In the genomic region with DNA sequence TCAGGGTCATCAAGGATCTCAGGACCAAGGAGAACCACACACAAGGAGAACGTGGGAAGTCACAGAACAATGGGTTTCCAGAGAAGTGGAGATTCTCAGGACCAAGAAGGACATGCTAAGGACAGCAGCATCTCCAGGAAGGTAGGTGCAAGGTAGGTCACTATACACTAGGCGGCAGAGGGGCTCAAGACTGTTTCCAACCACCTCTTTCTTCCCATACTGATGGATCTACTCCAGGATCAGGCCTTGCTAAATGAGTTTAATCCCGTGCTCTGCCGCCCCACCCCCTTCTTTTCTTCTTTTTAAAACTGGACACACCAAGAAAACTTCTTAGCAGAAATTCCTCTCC, we compare ENCODE assay signal across 8 mouse cellular contexts. TPM values are rescaled to one million over a fixed set of nuclear protein-coding genes. Genes with fewer than 3 reads are reported as not detected.
DNase-seq lines count a peak whose midpoint lies in the region; ATAC-seq and TF ChIP-seq lines count a peak whose summit lies in the region.

No protein-coding gene starts in this region.

- peak overlapping the region; percentile 42 for H3K4me3 ChIP-seq in kidney, embryonic 14.5 days (ENCODE audit: low read length)
- H3K4me3 ChIP-seq in embryonic facial prominence, embryonic 12.5 days: peak overlapping the region; percentile 53
- H3K4me3 ChIP-seq in intestine, embryonic 15.5 days (replicated peaks): peak overlapping the region; percentile 53
- H3K4me3 ChIP-seq in midbrain, postnatal 0 days (ENCODE audit: low read depth, low read length): peak overlapping the region; percentile 40

- peaks cover 12% of the 10 kb centered on the region; the same call in 1 of the 2 replicates for H3K9me3 ChIP-seq in kidney, embryonic 14.5 days (ENCODE audit: control insufficient read depth, low read length)
- H3K9me3 ChIP-seq in embryonic facial prominence, embryonic 12.5 days: peaks cover 6% of the 10 kb centered on the region; the same call in 1 of the 2 replicates
- H3K9me3 ChIP-seq in intestine, embryonic 15.5 days: no peaks in the 10 kb centered on the region
- peaks cover 7% of the 10 kb centered on the region for H3K9me3 ChIP-seq in midbrain, postnatal 0 days (ENCODE audit: low read length)

- 20% methylated on average over 4 of the region's 4 CpGs for WGBS in kidney, embryonic 14.5 days
- WGBS in embryonic facial prominence, embryonic 12.5 days: 18% methylated on average over 4 of the region's 4 CpGs
- WGBS in intestine, embryonic 15.5 days: 25% methylated on average over 4 of the region's 4 CpGs
- 8% methylated on average over 4 of the region's 4 CpGs for WGBS in midbrain, postnatal 0 days

- H3K27me3 ChIP-seq in kidney, embryonic 14.5 days (ENCODE audit: control insufficient read depth, insufficient read depth, low read length): no peaks in the 10 kb centered on the region
- peaks cover 16% of the 10 kb centered on the region; the same call in 1 of the 2 replicates for H3K27me3 ChIP-seq in embryonic facial prominence, embryonic 12.5 days
- H3K27me3 ChIP-seq in intestine, embryonic 15.5 days (replicated peaks): peaks cover 9% of the 10 kb centered on the region; the same call in 1 of the 2 replicates
- H3K27me3 ChIP-seq in midbrain, postnatal 0 days (ENCODE audit: insufficient read depth, low read length): peaks cover 6% of the 10 kb centered on the region; the same call in 1 of the 2 replicates

- H3K4me1 ChIP-seq in kidney, embryonic 14.5 days (ENCODE audit: control insufficient read depth, insufficient read depth, low read length): peaks cover 2% of the 10 kb centered on the region; the same call in 1 of the 2 replicates
- 0 out of 2 replicates have a peak, but pooled peaks cover 7% of the 10 kb centered on the region for H3K4me1 ChIP-seq in embryonic facial prominence, embryonic 12.5 days
- peaks cover 10% of the 10 kb centered on the region; the same call in 1 of the 2 replicates for H3K4me1 ChIP-seq in intestine, embryonic 15.5 days (replicated peaks)
- H3K4me1 ChIP-seq in midbrain, postnatal 0 days (ENCODE audit: insufficient read depth, low read length): peaks cover 6% of the 10 kb centered on the region; the same call in 1 of the 2 replicates

- TF ChIP-seq CTCF in midbrain, postnatal 0 days (IDR thresholded peaks at IDR 0.05): peak; percentile 32

- H3K27ac ChIP-seq in kidney, embryonic 14.5 days (ENCODE audit: low read depth, low read length): no peak overlapping the region
- no peak overlapping the region for H3K27ac ChIP-seq in embryonic facial prominence, embryonic 12.5 days
- H3K27ac ChIP-seq in intestine, embryonic 15.5 days: no peak overlapping the region
- H3K27ac ChIP-seq in midbrain, postnatal 0 days (ENCODE audit: low read depth, low read length): no peak overlapping the region

- peak overlapping the region; percentile 78 for H3K4me2 ChIP-seq in kidney, embryonic 14.5 days (replicated peaks; ENCODE audit: low read depth, low read length)
- H3K4me2 ChIP-seq in embryonic facial prominence, embryonic 12.5 days (replicated peaks): peak overlapping the region; percentile 97
- H3K4me2 ChIP-seq in intestine, embryonic 15.5 days (replicated peaks): peak overlapping the region; percentile 99
- peak overlapping the region; percentile 77 for H3K4me2 ChIP-seq in midbrain, postnatal 0 days (ENCODE audit: low read depth, low read length, poor library complexity, severe bottlenecking)

- DNase-seq in kidney, adult 9 months: no peak
- DNase-seq in midbrain, postnatal 0 days (ENCODE audit: low spot score): peak; percentile 26
- no peak for DNase-seq in spleen, postnatal 36 days (ENCODE audit: low spot score in 2 of 2)
- no peak for DNase-seq in frontal cortex, postnatal 25 days (ENCODE audit: low spot score in 2 of 2)
- no peak for DNase-seq in natural killer cell, adult 2 months (ENCODE audit: low spot score in 2 of 2)

- peak overlapping the region; percentile 62; the same call in 1 of the 2 replicates for H3K9ac ChIP-seq in kidney, embryonic 14.5 days (ENCODE audit: low read depth, low read length)
- H3K9ac ChIP-seq in embryonic facial prominence, embryonic 12.5 days: peak overlapping the region; percentile 77
- H3K9ac ChIP-seq in intestine, embryonic 15.5 days: peak overlapping the region; percentile 70
- peak overlapping the region; percentile 62 for H3K9ac ChIP-seq in midbrain, postnatal 0 days (replicated peaks; ENCODE audit: low read length, poor library complexity, severe bottlenecking)

- ATAC-seq in kidney, embryonic 14.5 days (ENCODE audit: low FRiP score, low TSS enrichment): peak; percentile 83
- ATAC-seq in embryonic facial prominence, embryonic 12.5 days (ENCODE audit: insufficient number of reproducible peaks, insufficient read depth, low FRiP score, low TSS enrichment): no peak
- ATAC-seq in intestine, embryonic 15.5 days: peak; percentile 88
- peak; percentile 34; the same call in 1 of the 2 replicates for ATAC-seq in midbrain, postnatal 0 days (ENCODE audit: low FRiP score)

- H3K36me3 ChIP-seq in kidney, embryonic 14.5 days (ENCODE audit: control insufficient read depth, insufficient read depth, low read length): no peaks in the 10 kb centered on the region
- no peaks in the 10 kb centered on the region for H3K36me3 ChIP-seq in embryonic facial prominence, embryonic 12.5 days
- H3K36me3 ChIP-seq in intestine, embryonic 15.5 days: no peaks in the 10 kb centered on the region
- H3K36me3 ChIP-seq in midbrain, postnatal 0 days (ENCODE audit: insufficient read depth, low read length): no peaks in the 10 kb centered on the region

RNA-seq across cellular contexts. Expression of a gene that starts 0.5 kb away (rescaled TPM):
- 0.06 and 0.18 TPM in 2 replicates for polyA plus RNA-seq in kidney, embryonic 14.5 days (2014; fragmentation: Nextera tagmentation; extraction: Ambion mirVana)
- polyA plus RNA-seq in embryonic facial prominence, embryonic 12.5 days (2016; fragmentation: Nextera tagmentation; extraction: Ambion mirVana): 0.15 and 0.33 TPM in 2 replicates
- polyA plus RNA-seq in intestine, embryonic 15.5 days (2015; fragmentation: Nextera tagmentation; extraction: Ambion mirVana): 0.20 and 0.24 TPM in 2 replicates
- total RNA-seq in midbrain, postnatal 0 days (2014; rRNA removed): 0.33 and 0.57 TPM in 2 replicates
- polyA plus RNA-seq in midbrain, postnatal 0 days (2015; fragmentation: Nextera tagmentation; extraction: Ambion mirVana): 0.06 and 0.16 TPM in 2 replicates

RNA-seq across cellular contexts. Expression of a gene that starts 10.1 kb away (rescaled TPM):
- 4.3 and 6.4 TPM in 2 replicates for polyA plus RNA-seq in kidney, embryonic 14.5 days (2014; fragmentation: Nextera tagmentation; extraction: Ambion mirVana)
- 6.1 and 6.7 TPM in 2 replicates for polyA plus RNA-seq in embryonic facial prominence, embryonic 12.5 days (2016; fragmentation: Nextera tagmentation; extraction: Ambion mirVana)
- polyA plus RNA-seq in intestine, embryonic 15.5 days (2015; fragmentation: Nextera tagmentation; extraction: Ambion mirVana): 8.5 and 10.0 TPM in 2 replicates
- total RNA-seq in midbrain, postnatal 0 days (2014; rRNA removed): 3.8 and 19.1 TPM in 2 replicates
- 2.2 and 3.1 TPM in 2 replicates for polyA plus RNA-seq in midbrain, postnatal 0 days (2015; fragmentation: Nextera tagmentation; extraction: Ambion mirVana)

RNA-seq across cellular contexts. Expression of a gene that starts 10.5 kb away (rescaled TPM):
- polyA plus RNA-seq in kidney, embryonic 14.5 days (2014; fragmentation: Nextera tagmentation; extraction: Ambion mirVana): 25.5 and 33.1 TPM in 2 replicates
- polyA plus RNA-seq in embryonic facial prominence, embryonic 12.5 days (2016; fragmentation: Nextera tagmentation; extraction: Ambion mirVana): 26.7 and 27.9 TPM in 2 replicates
- polyA plus RNA-seq in intestine, embryonic 15.5 days (2015; fragmentation: Nextera tagmentation; extraction: Ambion mirVana): 48.8 and 59.4 TPM in 2 replicates
- 16.2 and 31.7 TPM in 2 replicates for total RNA-seq in midbrain, postnatal 0 days (2014; rRNA removed)
- polyA plus RNA-seq in midbrain, postnatal 0 days (2015; fragmentation: Nextera tagmentation; extraction: Ambion mirVana): 22.8 and 23.0 TPM in 2 replicates

RNA-seq across cellular contexts. Expression of a gene that starts 37.6 kb away (rescaled TPM):
- 26.6 and 32.3 TPM in 2 replicates for polyA plus RNA-seq in kidney, embryonic 14.5 days (2014; fragmentation: Nextera tagmentation; extraction: Ambion mirVana)
- 30.3 and 33.2 TPM in 2 replicates for polyA plus RNA-seq in embryonic facial prominence, embryonic 12.5 days (2016; fragmentation: Nextera tagmentation; extraction: Ambion mirVana)
- polyA plus RNA-seq in intestine, embryonic 15.5 days (2015; fragmentation: Nextera tagmentation; extraction: Ambion mirVana): 22.8 and 23.5 TPM in 2 replicates
- total RNA-seq in midbrain, postnatal 0 days (2014; rRNA removed): 2.4 and 3.2 TPM in 2 replicates
- 1.8 and 1.9 TPM in 2 replicates for polyA plus RNA-seq in midbrain, postnatal 0 days (2015; fragmentation: Nextera tagmentation; extraction: Ambion mirVana)

RNA-seq across cellular contexts. Expression of a gene that starts 57.1 kb away (rescaled TPM):
- polyA plus RNA-seq in kidney, embryonic 14.5 days (2014; fragmentation: Nextera tagmentation; extraction: Ambion mirVana): 28.4 and 38.3 TPM in 2 replicates
- 48.5 and 51.8 TPM in 2 replicates for polyA plus RNA-seq in embryonic facial prominence, embryonic 12.5 days (2016; fragmentation: Nextera tagmentation; extraction: Ambion mirVana)
- polyA plus RNA-seq in intestine, embryonic 15.5 days (2015; fragmentation: Nextera tagmentation; extraction: Ambion mirVana): 34.2 and 35.8 TPM in 2 replicates
- 22.7 and 27.6 TPM in 2 replicates for total RNA-seq in midbrain, postnatal 0 days (2014; rRNA removed)
- polyA plus RNA-seq in midbrain, postnatal 0 days (2015; fragmentation: Nextera tagmentation; extraction: Ambion mirVana): 37.0 and 41.4 TPM in 2 replicates
